Mouse (Mus musculus) gastrocnemius, adult 8-10 months (tissue): ENCODE data around the gene Reep3. TPM values are rescaled to one million over a fixed set of nuclear protein-coding genes. Genes with fewer than 3 reads are reported as not detected.
A peak's percentile ranks its signal among the peaks of the same experiment; 100 is the strongest.
"Not testable (repeated sequence)": the region's sequence is repeated elsewhere in the genome, so short reads cannot be mapped to it uniquely, and the experiment has no call there.

ENCODE experiments used
- DNase-seq, 2 experiments: peaks; one replicate each; pipeline ENCODE4 v3.0.0; 2022; ENCODE audit warnings: low spot score in 2 of 2
- total RNA-seq, 4 experiments: library from RNA; stranded (reverse); gene quantifications; 2 replicates each; pipeline ENCODE4 v1.2.4; 2022

Gene Reep3
- total RNA-seq, result 1 to 10 TPM; 7.6 to 9.3 (median 9.0) TPM

DNA sequence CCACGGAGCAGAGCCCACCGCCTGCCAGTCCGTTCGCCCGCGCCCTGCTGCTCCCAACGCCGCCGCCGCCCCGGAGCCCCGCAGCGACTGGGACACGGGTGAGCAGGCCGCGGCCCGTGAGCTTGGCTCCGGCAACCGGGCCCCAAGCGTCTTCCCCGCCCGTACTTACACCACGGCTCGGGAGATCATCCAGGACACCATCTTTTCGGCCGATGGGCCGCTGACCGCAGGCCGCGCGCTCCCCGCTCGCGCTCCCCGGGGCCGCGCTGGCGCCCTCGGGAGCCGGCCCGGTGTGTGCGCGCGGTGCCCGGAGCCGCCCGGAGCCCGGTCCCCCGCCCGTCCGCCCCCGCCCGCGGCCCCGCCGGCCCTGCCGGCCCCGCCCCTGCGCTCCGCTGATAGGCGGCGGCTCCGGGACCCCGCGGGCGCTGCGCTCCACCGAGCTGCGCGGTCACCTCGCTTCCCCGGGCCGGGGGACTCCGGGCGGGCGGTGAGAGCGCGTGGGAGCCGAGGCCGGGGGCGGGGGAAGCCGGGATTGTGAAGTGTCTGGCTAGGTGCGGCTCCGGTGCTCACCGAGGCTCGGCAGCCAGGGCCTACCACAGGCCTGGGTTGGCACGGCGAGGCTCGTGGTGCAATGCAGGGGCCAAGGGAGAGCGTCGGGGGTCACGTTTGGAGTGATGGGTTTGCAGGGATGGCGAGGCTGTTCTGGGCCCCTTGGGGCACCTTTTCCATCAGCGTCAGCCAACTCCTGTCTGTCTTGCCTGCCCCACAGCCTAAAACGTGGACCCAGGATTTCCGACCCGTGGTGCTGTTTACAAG lies at the start of gene Reep3:
Gene Reep3 (minus strand): TSS at position 325 of the 816 bp plus-strand sequence.
- peak; percentile 61 to 63 for DNase-seq

DNA sequence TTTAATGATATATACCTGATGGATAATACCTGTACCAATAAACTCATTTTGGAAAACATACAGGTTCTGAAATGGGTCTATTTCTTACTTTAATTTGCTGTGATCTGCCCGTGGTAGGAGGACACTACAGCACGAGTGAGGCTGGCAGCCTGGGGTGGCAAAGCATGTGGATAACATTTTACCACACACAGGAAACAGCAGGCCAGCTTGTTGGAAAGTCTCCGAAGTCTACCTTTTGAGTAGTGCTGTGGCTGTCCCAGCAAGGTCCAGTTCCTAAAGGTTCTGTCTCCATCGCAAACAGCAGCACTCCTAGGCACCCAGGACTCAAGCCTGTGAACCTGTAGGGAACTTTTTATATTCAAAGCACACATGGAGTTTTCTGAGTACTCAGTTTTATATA lies 48.9 kb upstream of the Reep3 start:
- DNase-seq, result no peak

- no peak for DNase-seq
Measured at GRCm38 (mm10) chr10:67144269-67144668, 47.5 kb upstream of the Reep3 start.

- no peak for DNase-seq
Measured at GRCm38 (mm10) chr10:67143661-67144060, 46.9 kb upstream of the Reep3 start.

DNA sequence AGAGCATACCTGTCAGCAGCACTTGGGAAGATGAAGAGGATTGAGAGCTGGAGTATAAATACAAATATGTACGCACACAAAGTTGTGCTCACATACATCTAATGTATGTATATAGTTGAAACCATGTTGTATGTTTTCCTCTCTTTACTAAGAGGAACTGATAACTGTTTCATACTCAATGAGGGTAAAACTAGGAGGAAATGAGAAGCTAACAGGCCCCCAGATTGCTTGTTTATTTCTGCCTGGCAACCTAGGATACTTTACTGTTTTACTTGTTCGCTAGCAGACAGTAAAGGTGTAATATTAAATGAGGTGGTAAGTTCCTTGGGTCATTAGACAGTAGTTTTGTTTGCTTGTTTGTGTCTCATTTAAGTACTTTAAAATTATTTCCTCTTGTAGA lies 40.7 kb upstream of the Reep3 start:
- no peak for DNase-seq

GRCm38 (mm10) chr10:67134322-67134721 lies 37.6 kb upstream of the Reep3 start:
- no peak for DNase-seq

DNA sequence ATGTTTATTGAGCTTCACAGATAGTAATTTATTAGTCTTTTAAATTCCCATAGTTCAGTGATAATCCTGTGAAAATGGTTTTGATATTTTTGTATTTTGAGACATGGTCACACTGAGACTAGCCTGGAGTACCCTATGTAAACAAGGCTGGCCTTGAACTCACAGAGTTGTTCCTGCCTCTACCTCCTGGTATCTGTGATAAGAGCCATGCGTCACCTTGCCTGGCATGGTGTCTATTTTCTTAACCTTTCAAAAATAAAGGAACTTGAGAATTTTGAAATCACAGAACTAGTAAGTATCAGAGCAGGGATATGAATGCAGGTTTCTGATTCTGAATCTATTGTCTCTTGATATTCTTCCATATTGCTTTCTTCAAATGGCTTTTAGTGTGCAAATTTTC lies 35.0 kb upstream of the Reep3 start:
- no peak for DNase-seq

GRCm38 (mm10) chr10:67129531-67129930 lies 32.8 kb upstream of the Reep3 start:
- peak in 1 of 2 experiments; percentile 57 for DNase-seq

DNA sequence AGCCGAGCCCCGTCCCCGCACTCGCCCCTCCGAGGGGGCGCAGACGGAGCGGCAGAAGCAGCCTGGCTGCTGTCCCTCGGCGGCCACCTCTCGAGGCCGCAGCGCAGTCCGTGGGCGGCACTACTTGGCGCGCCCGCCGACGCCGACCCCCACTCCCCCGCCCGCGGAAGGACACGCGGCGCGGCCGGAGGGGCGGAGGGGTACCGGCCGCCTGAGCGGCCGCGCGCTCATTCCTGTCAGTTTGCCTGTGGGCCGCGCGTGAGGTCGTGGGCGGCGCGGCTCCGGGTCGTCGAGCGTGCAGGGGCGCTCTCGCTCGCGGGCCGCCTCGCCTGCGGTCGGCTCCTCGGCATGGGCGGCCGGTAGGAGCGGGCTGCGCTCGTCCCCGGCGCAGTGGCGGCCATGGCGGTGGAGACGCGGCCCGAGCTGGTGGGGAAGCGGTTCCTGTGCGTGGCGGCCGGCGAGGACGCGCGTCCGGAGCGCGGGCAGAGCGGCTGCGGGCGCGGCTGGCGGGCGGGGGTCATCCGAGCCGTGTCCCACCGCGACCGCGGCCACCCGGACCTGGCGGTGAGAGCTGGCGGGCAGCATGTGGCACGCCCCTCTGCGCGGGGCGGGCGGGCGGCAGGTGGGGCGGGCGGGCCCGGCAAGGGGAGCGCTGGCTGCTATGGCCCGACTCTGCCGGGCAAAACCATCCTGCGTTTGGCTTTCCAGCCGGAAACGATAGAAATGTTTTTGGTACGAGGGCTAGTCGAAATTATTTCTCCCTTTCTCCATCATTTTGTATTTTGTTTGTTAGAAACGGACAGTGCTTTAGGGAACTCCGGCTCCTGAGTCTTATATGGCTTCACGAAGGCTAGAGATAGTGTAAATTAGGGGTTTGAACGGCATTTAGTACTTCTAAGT lies 30.4 kb upstream of the Reep3 start:
- no peak for DNase-seq

- DNase-seq, result peak; percentile 36 to 55
Measured at GRCm38 (mm10) chr10:67126061-67126858, 29.5 kb upstream of the Reep3 start.

DNA sequence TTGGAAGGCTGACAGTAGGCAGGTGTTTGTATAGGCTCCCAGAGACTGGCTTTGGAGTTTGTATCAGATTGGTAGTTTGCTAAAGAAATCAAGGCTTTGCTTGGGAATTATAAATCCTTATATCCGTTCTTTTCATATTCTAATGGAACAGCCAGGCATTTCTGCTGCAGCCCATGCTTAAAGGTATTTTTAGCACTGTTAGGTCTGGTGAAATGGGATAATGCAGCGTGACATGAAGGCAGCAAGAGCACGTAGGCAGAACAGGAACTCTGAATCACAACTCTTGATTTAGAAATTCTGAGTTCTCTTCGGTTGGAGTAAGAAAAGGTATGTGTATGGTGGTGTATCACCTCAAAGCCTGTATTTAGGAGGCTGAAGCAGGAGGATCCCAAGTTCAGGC lies 27.4 kb upstream of the Reep3 start:
- DNase-seq, result no peak

- DNase-seq, result no peak
Measured at GRCm38 (mm10) chr10:67123756-67124155, 27.0 kb upstream of the Reep3 start.

- no peak for DNase-seq
Measured at GRCm38 (mm10) chr10:67120640-67121039, 23.9 kb upstream of the Reep3 start.

DNA sequence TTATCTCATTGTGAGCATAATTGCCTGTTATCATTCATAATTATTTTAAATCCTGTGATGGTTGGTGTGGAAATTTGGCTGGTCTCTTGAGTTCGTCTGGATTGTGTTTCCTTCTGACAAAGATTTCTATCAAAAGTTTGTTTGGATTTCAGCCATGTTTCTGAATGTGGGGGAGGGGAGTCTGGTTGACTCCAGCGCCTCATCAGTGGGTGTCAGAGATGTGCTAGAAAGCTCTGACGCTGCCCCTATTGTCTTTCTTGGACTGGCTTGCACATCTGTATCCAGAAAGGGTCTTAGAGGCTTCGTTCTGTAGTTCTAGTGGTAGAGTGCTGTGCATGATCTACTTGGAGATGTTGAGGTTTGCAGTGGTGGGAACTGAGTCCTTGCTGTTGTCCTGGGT lies 23.4 kb upstream of the Reep3 start:
- DNase-seq, result no peak

DNA sequence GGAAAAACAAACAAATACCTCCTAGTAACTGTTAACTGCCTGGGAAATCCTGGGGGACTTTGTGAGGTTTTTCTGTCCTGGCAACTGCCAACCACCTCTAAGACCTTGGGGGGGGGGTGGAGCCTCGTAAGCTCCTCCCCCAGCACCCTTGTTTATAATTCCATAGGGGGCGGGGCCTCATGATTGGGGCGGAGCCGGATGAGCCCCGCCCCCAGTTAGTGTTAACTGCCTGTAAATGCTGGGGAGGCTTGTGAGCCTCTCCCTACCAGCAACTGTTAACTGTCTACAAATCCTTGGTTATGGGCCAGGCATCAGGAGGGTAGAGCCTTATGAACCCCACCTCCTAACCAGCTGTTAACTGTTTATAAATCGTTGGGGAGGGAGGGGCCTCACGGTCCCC lies 22.5 kb upstream of the Reep3 start:
- DNase-seq, result no peak

DNA sequence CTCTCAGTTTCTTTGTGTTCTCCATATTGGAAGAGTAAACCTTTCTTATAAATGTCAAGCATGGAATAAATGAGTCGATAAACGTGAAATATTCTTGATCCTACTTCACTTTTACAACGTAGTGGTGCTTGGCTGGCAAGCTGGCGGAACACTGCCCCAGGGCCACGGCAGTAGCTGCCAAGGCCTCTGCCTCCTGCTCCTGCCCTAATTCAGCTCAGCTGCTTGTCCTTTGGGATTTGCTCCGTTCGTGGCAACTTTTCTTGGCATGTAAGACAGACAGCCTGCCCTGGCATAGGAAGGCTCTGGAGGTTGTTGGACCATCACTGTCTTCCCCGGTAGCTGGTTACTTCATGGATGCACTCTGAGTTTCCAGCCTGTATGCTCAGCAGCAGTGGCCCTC lies 19.5 kb upstream of the Reep3 start:
- peak in 1 of 2 experiments; percentile 57 for DNase-seq

DNA sequence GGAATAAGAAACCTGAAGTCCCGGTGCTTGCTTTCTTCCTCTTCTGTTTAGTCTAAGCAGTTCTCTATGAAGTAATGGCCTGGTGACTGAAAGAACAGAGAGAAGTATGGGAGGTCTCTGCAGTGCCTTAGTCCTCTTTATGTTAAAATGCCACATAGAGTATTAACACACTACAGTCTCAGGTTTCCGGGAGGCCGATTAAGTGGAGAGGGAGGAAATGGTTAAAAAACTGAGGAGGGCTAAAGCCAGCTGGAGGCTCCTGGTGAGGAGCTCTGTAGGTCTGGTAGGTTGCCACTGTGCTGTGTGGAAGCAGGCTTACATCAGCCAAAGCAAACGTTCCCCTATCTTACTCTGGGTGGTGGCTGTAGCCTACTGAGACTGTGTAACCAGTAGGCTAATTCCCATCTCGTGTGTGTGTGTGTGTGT lies 18.9 kb upstream of the Reep3 start:
- DNase-seq, result no peak

DNA sequence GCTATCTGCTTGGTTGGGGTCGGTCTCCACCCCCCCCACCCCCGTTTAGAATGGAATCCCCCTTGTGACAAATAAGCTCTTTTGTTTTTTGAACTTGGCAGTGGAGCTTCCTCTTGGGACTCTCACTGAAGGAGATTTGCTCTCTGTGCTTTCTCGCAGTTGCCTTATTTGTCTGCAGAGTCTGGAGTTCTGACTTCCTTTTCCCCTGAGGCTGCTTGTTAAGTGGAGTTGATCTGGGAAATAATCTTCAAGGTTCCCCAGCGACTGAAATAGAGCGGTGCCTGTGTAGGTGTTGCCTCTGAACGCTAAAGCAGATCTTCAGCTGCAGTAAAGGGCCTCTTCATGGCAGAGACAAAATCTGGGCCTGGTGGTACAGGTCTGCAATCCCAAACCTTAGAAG lies 18.4 kb upstream of the Reep3 start:
- DNase-seq, result no peak

- no peak for DNase-seq
Measured at GRCm38 (mm10) chr10:67113833-67114232, 17.1 kb upstream of the Reep3 start.

DNA sequence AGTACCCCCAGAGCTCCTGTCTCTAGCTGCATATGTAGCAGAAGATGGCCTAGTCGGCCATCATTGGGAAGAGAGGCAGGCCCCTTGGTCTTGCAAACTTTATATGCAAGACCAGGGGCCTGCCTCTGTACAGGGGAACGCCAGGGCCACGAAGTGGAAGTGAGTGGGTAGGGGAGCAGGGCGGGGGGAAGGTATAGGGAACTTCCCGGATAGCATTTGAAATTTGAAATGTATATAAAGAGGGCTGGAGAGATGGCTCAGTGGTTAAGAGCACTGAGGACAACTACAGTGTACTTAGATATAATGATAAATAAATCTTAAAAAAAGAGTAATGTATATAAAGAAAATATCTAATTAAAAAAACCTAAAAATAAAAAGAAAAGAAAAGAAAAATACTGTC lies 16.2 kb upstream of the Reep3 start:
- not testable (repeated sequence) for DNase-seq

- DNase-seq, result no peak
Measured at GRCm38 (mm10) chr10:67111799-67112177, 15.0 kb upstream of the Reep3 start.
